ENCODE assay signal across 23 mouse cellular contexts in genomic region chr2:112732942-112733341, GRCm38 (mm10).
DNase-seq lines count a peak whose midpoint lies in the region; ATAC-seq and TF ChIP-seq lines count a peak whose summit lies in the region.
"Had no signal": no experiment of that assay in that cellular context is flagged by ENCODE, and none has a peak within 500 bp of the region (broad histone marks: within the 10 kb centered on the region; RNA-seq: fewer than 3 reads in every experiment).

No protein-coding gene starts in this region.

- H3K4me3 ChIP-seq in midbrain, embryonic 13.5 days (replicated peaks) = no peak overlapping the region
- no peak overlapping the region for H3K4me3 ChIP-seq in midbrain, embryonic 16.5 days (ENCODE audit: low read depth, low read length)
- H3K4me3 ChIP-seq in hindbrain, embryonic 15.5 days = no peak overlapping the region
- no peak overlapping the region for H3K4me3 ChIP-seq in neural tube, embryonic 13.5 days
- H3K4me3 ChIP-seq in lung, adult 2 months (replicated peaks; ENCODE audit: extremely low read depth, low read depth, low read length) = no peak overlapping the region
- H3K4me3 ChIP-seq: gastrocnemius, adult 2 months; left cerebral cortex, adult 2 months; myocyte had no signal

- no peaks in the 10 kb centered on the region for H3K27me3 ChIP-seq in midbrain, embryonic 13.5 days
- no peaks in the 10 kb centered on the region for H3K27me3 ChIP-seq in midbrain, embryonic 16.5 days (ENCODE audit: control insufficient read depth, insufficient read depth, low read depth, low read length)
- no peaks in the 10 kb centered on the region for H3K27me3 ChIP-seq in hindbrain, embryonic 15.5 days
- H3K27me3 ChIP-seq in neural tube, embryonic 13.5 days = no peaks in the 10 kb centered on the region

- no peak for TF ChIP-seq POLR2A in lung, adult 2 months (IDR thresholded peaks at IDR 0.05; ENCODE audit: borderline replicate concordance, extremely low read depth, low read depth, low read length)

- H3K4me1 ChIP-seq in midbrain, embryonic 13.5 days (replicated peaks) = no peaks in the 10 kb centered on the region
- H3K4me1 ChIP-seq in midbrain, embryonic 16.5 days (ENCODE audit: control insufficient read depth, insufficient read depth, low read length) = no peaks in the 10 kb centered on the region
- peaks cover 3% of the 10 kb centered on the region for H3K4me1 ChIP-seq in hindbrain, embryonic 15.5 days (replicated peaks)
- H3K4me1 ChIP-seq in neural tube, embryonic 13.5 days (replicated peaks) = peaks cover 12% of the 10 kb centered on the region
- no peaks in the 10 kb centered on the region for H3K4me1 ChIP-seq in lung, adult 2 months (ENCODE audit: control insufficient read depth, insufficient read depth, low read length)

- H3K27ac ChIP-seq in midbrain, embryonic 13.5 days = peak overlapping the region; percentile 1; the same call in 1 of the 2 replicates
- no peak overlapping the region for H3K27ac ChIP-seq in midbrain, embryonic 16.5 days (ENCODE audit: low read length)
- 0 out of 2 replicates have a peak overlapping the region, but pooled peaks have one; percentile 48 for H3K27ac ChIP-seq in hindbrain, embryonic 15.5 days (replicated peaks)
- H3K27ac ChIP-seq in neural tube, embryonic 13.5 days (replicated peaks) = no peak overlapping the region; the same call in 1 of the 2 replicates
- H3K27ac ChIP-seq: gastrocnemius, adult 2 months; left cerebral cortex, adult 2 months had no signal

- H3K9me3 ChIP-seq in midbrain, embryonic 13.5 days = no peaks in the 10 kb centered on the region
- no peaks in the 10 kb centered on the region for H3K9me3 ChIP-seq in midbrain, embryonic 16.5 days (replicated peaks; ENCODE audit: control insufficient read depth, low read length, poor library complexity, severe bottlenecking)
- H3K9me3 ChIP-seq in hindbrain, embryonic 15.5 days = no peaks in the 10 kb centered on the region
- no peaks in the 10 kb centered on the region for H3K9me3 ChIP-seq in neural tube, embryonic 13.5 days

- TF ChIP-seq CTCF in lung, adult 2 months (IDR thresholded peaks at IDR 0.05; ENCODE audit: insufficient read depth, low read length) = no peak

- H3K36me3 ChIP-seq in midbrain, embryonic 13.5 days = no peaks in the 10 kb centered on the region
- H3K36me3 ChIP-seq in midbrain, embryonic 16.5 days (ENCODE audit: control insufficient read depth, insufficient read depth, low read length) = no peaks in the 10 kb centered on the region
- H3K36me3 ChIP-seq in hindbrain, embryonic 15.5 days = no peaks in the 10 kb centered on the region
- H3K36me3 ChIP-seq in neural tube, embryonic 13.5 days = no peaks in the 10 kb centered on the region

- 53% methylated on average over 2 of the region's 2 CpGs for WGBS in midbrain, embryonic 13.5 days
- 56% methylated on average over 2 of the region's 2 CpGs for WGBS in midbrain, embryonic 16.5 days
- 32% methylated on average over 2 of the region's 2 CpGs for WGBS in hindbrain, embryonic 15.5 days
- 25% methylated on average over 2 of the region's 2 CpGs for WGBS in neural tube, embryonic 13.5 days
- WGBS in lung, adult 2 months = 48% methylated on average over 2 of the region's 2 CpGs

- no peak overlapping the region for H3K9ac ChIP-seq in midbrain, embryonic 13.5 days (replicated peaks)
- H3K9ac ChIP-seq in midbrain, embryonic 16.5 days (ENCODE audit: low read depth, low read length) = no peak overlapping the region
- no peak overlapping the region for H3K9ac ChIP-seq in hindbrain, embryonic 15.5 days
- no peak overlapping the region for H3K9ac ChIP-seq in neural tube, embryonic 13.5 days

- no peak overlapping the region for H3K4me2 ChIP-seq in midbrain, embryonic 13.5 days (replicated peaks)
- no peak overlapping the region for H3K4me2 ChIP-seq in midbrain, embryonic 16.5 days (ENCODE audit: low read length)
- H3K4me2 ChIP-seq in hindbrain, embryonic 15.5 days = no peak overlapping the region
- no peak overlapping the region for H3K4me2 ChIP-seq in neural tube, embryonic 13.5 days
- H3K4me2 ChIP-seq: heart, embryonic 11.5 days had no signal

- ATAC-seq in midbrain, embryonic 13.5 days = peak; percentile 70; the same call in 1 of the 2 replicates
- no peak for ATAC-seq in midbrain, embryonic 16.5 days
- ATAC-seq in hindbrain, embryonic 15.5 days (ENCODE audit: low FRiP score, low read depth) = peak; percentile 87
- peak; percentile 93 for ATAC-seq in neural tube, embryonic 13.5 days (ENCODE audit: low read depth)
- ATAC-seq: inflammation-experienced regulatory T-cells, adult 6 months had no signal

- peak; percentile 42 for DNase-seq in embryo, embryonic 10.5 days (ENCODE audit: low spot score)
- no peak for DNase-seq in embryo, embryonic 9.5 days (ENCODE audit: extremely low spot score)
- DNase-seq in frontal cortex, postnatal 14 days (ENCODE audit: low spot score in 2 of 2) = no peak
- DNase-seq in lung, adult 2 months = no peak
- DNase-seq: adrenal gland, adult 2 months; cerebellum, postnatal 10 days; gastrocnemius, adult 2 months; heart, postnatal 10 days; kidney, adult 8-10 months; kidney, postnatal 36 days; layer of hippocampus, adult 9-11 months; left cerebral cortex, postnatal 4 days; liver; lung, postnatal 10 days; spleen, adult 18-20 months had no signal

Comparison
In these comparisons a context has a peak if more than half of its experiments do, and no peak if none do; other contexts are left out.
1. H3K27ac ChIP-seq: peak in midbrain, embryonic 13.5 days (single experiment) and hindbrain, embryonic 15.5 days (single experiment); none in midbrain, embryonic 16.5 days (single experiment) and neural tube, embryonic 13.5 days (single experiment).